In genomic region chr2:131820088-131820675, GRCm38 (mm10) we compare ENCODE assay signal across 7 mouse cellular contexts. TPM values are rescaled to one million over a fixed set of nuclear protein-coding genes. Genes with fewer than 3 reads are reported as not detected.
A peak's percentile ranks its signal among the peaks of the same experiment; 100 is the strongest.
DNase-seq lines count a peak whose midpoint lies in the region; ATAC-seq lines count a peak whose summit lies in the region.

No protein-coding gene starts in this region.

- no peaks in the 10 kb centered on the region for H3K9me3 ChIP-seq in limb, embryonic 11.5 days (ENCODE audit: control insufficient read depth, low read length)
- no peaks in the 10 kb centered on the region for H3K9me3 ChIP-seq in midbrain, embryonic 14.5 days (ENCODE audit: control insufficient read depth, low read length)

- H3K36me3 ChIP-seq in limb, embryonic 11.5 days (ENCODE audit: control insufficient read depth, insufficient read depth, low read length) = no peaks in the 10 kb centered on the region
- H3K36me3 ChIP-seq in midbrain, embryonic 14.5 days (ENCODE audit: control insufficient read depth, insufficient read depth, low read length) = no peaks in the 10 kb centered on the region

- H3K27ac ChIP-seq in limb, embryonic 11.5 days (replicated peaks; ENCODE audit: low read depth, low read length) = no peak overlapping the region
- H3K27ac ChIP-seq in midbrain, embryonic 14.5 days (replicated peaks; ENCODE audit: low read depth, low read length) = no peak overlapping the region

- H3K4me1 ChIP-seq in limb, embryonic 11.5 days (ENCODE audit: control insufficient read depth, insufficient read depth, low read length) = no peaks in the 10 kb centered on the region
- no peaks in the 10 kb centered on the region for H3K4me1 ChIP-seq in midbrain, embryonic 14.5 days (ENCODE audit: control insufficient read depth, insufficient read depth, low read length)

- H3K4me3 ChIP-seq in limb, embryonic 11.5 days (ENCODE audit: low read depth, low read length) = no peak overlapping the region
- H3K4me3 ChIP-seq in midbrain, embryonic 14.5 days (replicated peaks; ENCODE audit: low read depth, low read length) = no peak overlapping the region

- no peaks in the 10 kb centered on the region for H3K27me3 ChIP-seq in limb, embryonic 11.5 days (ENCODE audit: control insufficient read depth, insufficient read depth, low read length)
- no peaks in the 10 kb centered on the region for H3K27me3 ChIP-seq in midbrain, embryonic 14.5 days (ENCODE audit: control insufficient read depth, insufficient read depth, low read length)

- ATAC-seq in limb, embryonic 11.5 days (ENCODE audit: insufficient number of reproducible peaks, low FRiP score, low TSS enrichment, low read depth) = no peak; the same call in 1 of the 2 replicates
- peak; percentile 60; the same call in 1 of the 2 replicates for ATAC-seq in midbrain, embryonic 14.5 days (ENCODE audit: low FRiP score, low TSS enrichment)

- WGBS in limb, embryonic 11.5 days = 22% methylated on average over 14 of the region's 14 CpGs
- WGBS in midbrain, embryonic 14.5 days = 25% methylated on average over 14 of the region's 14 CpGs

- H3K9ac ChIP-seq in limb, embryonic 11.5 days (ENCODE audit: low read length) = no peak overlapping the region
- no peak overlapping the region for H3K9ac ChIP-seq in midbrain, embryonic 14.5 days (replicated peaks; ENCODE audit: low read length)

- H3K4me2 ChIP-seq in limb, embryonic 11.5 days (ENCODE audit: low read depth, severe bottlenecking) = peak overlapping the region; percentile 31
- peak overlapping the region; percentile 29 for H3K4me2 ChIP-seq in midbrain, embryonic 14.5 days (ENCODE audit: low read length)

- DNase-seq in adrenal gland, postnatal 10 days = peak; percentile 88
- peak; percentile 88 for DNase-seq in embryo, embryonic 9.5 days (ENCODE audit: extremely low spot score)
- DNase-seq in heart, adult 18-20 months = peak; percentile 76 to 96
- peak; percentile 85 for DNase-seq in kidney, adult 18-20 months
- DNase-seq in limb, embryonic 11.5 days (ENCODE audit: low spot score) = peak; percentile 91
- DNase-seq in midbrain, embryonic 14.5 days = peak; percentile 90
- DNase-seq in spleen, adult 18-20 months = peak; percentile 38 to 83

RNA-seq across cellular contexts. Expression of gene Erv3, which starts 39.4 kb away (rescaled TPM):
- total RNA-seq in adrenal gland, postnatal 10 days (2021) = not detected
- not detected for total RNA-seq in heart, adult 18-20 months (2021)
- not detected in 2 replicates for polyA plus RNA-seq in limb, embryonic 11.5 days (2014; fragmentation: Nextera tagmentation; extraction: Ambion mirVana)
- polyA plus RNA-seq in midbrain, embryonic 14.5 days (2014; fragmentation: Nextera tagmentation; extraction: Ambion mirVana) = not detected in 2 replicates
